Mouse (Mus musculus) ES-E14 (cell line): ENCODE measurements around the gene Cdca7l. TPM values are rescaled to one million over a fixed set of nuclear protein-coding genes. Genes with fewer than 3 reads are reported as not detected.

ENCODE experiments used
- DNase-seq: peaks from one replicate; pipeline ENCODE4 v3.0.0-alpha.2; 2013; ENCODE audit warnings: low read depth, low spot score
- H3K27ac ChIP-seq: 2 replicates; pipeline ENCODE4 v1.5.1; 2012; ENCODE audit warnings: low read depth, mild to moderate bottlenecking, low read length, moderate library complexity, mixed read lengths; ENCODE audit not compliant: poor library complexity, insufficient read depth, severe bottlenecking
- H3K36me3 ChIP-seq: 2 replicates; pipeline ENCODE4 v1.6.1; 2012; ENCODE audit warnings: mild to moderate bottlenecking, low read length, moderate library complexity, mixed read lengths; ENCODE audit not compliant: control insufficient read depth, poor library complexity, insufficient read depth, severe bottlenecking
- H3K4me1 ChIP-seq, 2 experiments: fragments of 150-350 bp in 1 of 2; sonication (generic) in 1 of 2; 2 replicates each; pipeline ENCODE4 v1.6.1; 2012; ENCODE audit warnings: low read length in 2 of 2, mild to moderate bottlenecking in 1 of 2, mixed read lengths in 1 of 2; ENCODE audit not compliant: control insufficient read depth in 2 of 2, insufficient read depth in 2 of 2, poor library complexity in 1 of 2
- H3K4me3 ChIP-seq, 2 experiments: fragments of 150-350 bp in 1 of 2; sonication (generic) in 1 of 2; 2 replicates each; pipeline ENCODE4 v1.5.1; 2012; ENCODE audit warnings: low read length in 2 of 2, low read depth in 1 of 2, mild to moderate bottlenecking in 1 of 2, mixed read lengths in 1 of 2; ENCODE audit not compliant: insufficient read depth in 1 of 2, poor library complexity in 1 of 2, severe bottlenecking in 1 of 2
- H3K9ac ChIP-seq: 2 replicates; pipeline ENCODE4 v1.6.1; 2012; ENCODE audit warnings: low read depth, mild to moderate bottlenecking, low read length, mixed read lengths; ENCODE audit not compliant: poor library complexity, insufficient read depth, severe bottlenecking
- H3K9me3 ChIP-seq: fragments of 150-350 bp; sonication (generic); 2 replicates; pipeline ENCODE4 v1.6.1; 2012; ENCODE audit warnings: low read depth, mild to moderate bottlenecking, low read length; ENCODE audit not compliant: control insufficient read depth, insufficient read depth
- CHD2 ChIP-seq: IDR thresholded peaks from 2 replicates; pipeline ENCODE4 v1.6.1; 2014; ENCODE audit warnings: mild to moderate bottlenecking, low read depth, low read length, inconsistent platforms
- HCFC1 ChIP-seq: IDR thresholded peaks from 2 replicates; pipeline ENCODE4 v1.6.1; 2012; ENCODE audit warnings: low read length, inconsistent platforms, borderline replicate concordance; ENCODE audit not compliant: insufficient read depth
- MAFK ChIP-seq: IDR thresholded peaks from 2 replicates; pipeline ENCODE4 v1.6.1; 2014; ENCODE audit warnings: mild to moderate bottlenecking, low read depth, low read length, inconsistent platforms; ENCODE audit not compliant: insufficient read depth
- ZC3H11A ChIP-seq: IDR thresholded peaks from 2 replicates; pipeline ENCODE4 v1.6.1; 2012; ENCODE audit warnings: low read depth, mild to moderate bottlenecking, inconsistent platforms, low read length, borderline replicate concordance
- ZNF384 ChIP-seq: IDR thresholded peaks from 2 replicates; pipeline ENCODE4 v1.6.1; 2012; ENCODE audit warnings: low read depth, low read length, inconsistent platforms
- in situ Hi-C, 2 experiments: fragments of 600-800 bp; cut with MboI; formaldehyde crosslinking; loops; one replicate each; pipeline ENCODE4 v1.15.1; 2025; ENCODE audit warnings: low sequenced_read_pairs in 2 of 2, inconsistent platforms in 1 of 2; ENCODE audit not compliant: unreplicated experiment in 2 of 2
- total RNA-seq: library from RNA; depleted of rRNA; stranded (reverse); fragments of 300-350 nt; gene quantifications from 2 replicates; pipeline ENCODE4 v1.2.3, GENCODE M21; 2012

Gene Cdca7l
- total RNA-seq, 1 experiment, result 20.5 TPM

GRCm38 (mm10) chr12:117860840-117861239, 56.8 kb downstream of the Cdca7l start:
- Histone ChIP-seq H3K9me3 (no peaks in the 10 kb centered on the region), H3K4me1 (no peaks in the 10 kb centered on the region), H3K9ac (no peak overlapping the region), H3K4me3 (no peak overlapping the region), H3K27ac (no peak overlapping the region), H3K36me3 (no peaks in the 10 kb centered on the region)
- no peak for DNase-seq
- in situ Hi-C loops, result no loop called here
- no peak for TF ChIP-seq ZNF384
- no peak for TF ChIP-seq ZC3H11A
- TF ChIP-seq MAFK, result no peak
- no peak for TF ChIP-seq HCFC1
- no peak for TF ChIP-seq CHD2

- Histone ChIP-seq H3K36me3 (no peaks in the 10 kb centered on the region), H3K27ac (no peak overlapping the region), H3K4me3 (no peak overlapping the region), H3K9ac (no peak overlapping the region), H3K4me1 (no peaks in the 10 kb centered on the region), H3K9me3 (no peaks in the 10 kb centered on the region)
- TF ChIP-seq MAFK (no peak), CHD2 (no peak), ZNF384 (no peak)
- in situ Hi-C loops, result no loop called here
- no peak for DNase-seq
Measured at GRCm38 (mm10) chr12:117861249-117861648, 57.2 kb downstream of the Cdca7l start.

- in situ Hi-C loops, result no loop called here
Measured at GRCm38 (mm10) chr12:117862655-117863054, 58.6 kb downstream of the Cdca7l start.

DNA sequence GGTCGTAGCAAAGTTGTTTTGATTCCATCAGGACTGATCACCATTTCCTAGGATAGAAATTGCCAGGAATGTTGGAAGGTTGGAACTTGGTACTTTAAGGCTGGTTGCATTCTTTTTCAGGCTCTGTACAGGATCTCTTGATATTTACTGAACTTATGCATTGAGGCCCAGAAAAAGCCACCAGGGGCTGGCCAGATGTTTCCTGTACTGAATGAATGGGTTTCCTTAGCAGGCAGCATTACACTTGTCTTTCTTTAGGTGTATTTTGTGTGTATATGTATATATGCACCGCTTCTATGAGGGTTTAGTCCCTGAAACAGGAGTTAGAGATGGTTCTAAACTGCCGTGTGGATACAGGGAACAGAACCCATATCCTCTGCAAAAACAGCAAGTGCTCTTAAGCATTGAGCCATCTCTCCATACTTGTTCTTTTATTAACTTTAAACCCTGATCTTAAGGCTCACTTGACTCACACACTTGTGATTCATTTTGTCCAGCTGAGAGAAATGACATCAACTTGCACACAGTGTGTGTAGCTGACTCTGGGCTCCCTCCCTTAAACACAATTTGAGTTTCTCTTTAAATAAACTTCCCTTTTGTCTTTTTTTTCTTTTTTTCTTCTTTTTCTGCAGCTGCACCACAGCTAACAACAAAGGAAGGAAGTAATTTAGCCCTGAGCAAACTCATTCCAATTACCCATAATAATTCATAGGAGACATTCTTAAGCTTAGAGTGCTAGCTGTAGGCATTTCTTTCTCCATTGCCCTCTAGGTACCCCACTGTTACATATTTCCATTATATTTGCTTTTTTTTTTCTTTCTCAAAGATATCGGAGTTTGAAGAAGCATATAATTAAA, 63.8 kb downstream of the Cdca7l start:
- TF ChIP-seq ZC3H11A, result no peak
- TF ChIP-seq CHD2, result no peak
- TF ChIP-seq ZNF384, result no peak
- no peak for TF ChIP-seq HCFC1
- TF ChIP-seq MAFK, result no peak
- H3K36me3 ChIP-seq, result peaks cover 18% of the 10 kb centered on the region
- H3K9me3 ChIP-seq, result no peaks in the 10 kb centered on the region
- H3K4me1 ChIP-seq, result no peaks in the 10 kb centered on the region
- in situ Hi-C loops, result no loop called here
- H3K4me3 ChIP-seq, result no peak overlapping the region
- H3K9ac ChIP-seq, result no peak overlapping the region
- H3K27ac ChIP-seq, result no peak overlapping the region
- no peak for DNase-seq

More at GRCm38 (mm10) chr12:117862655-117863054, 58.6 kb downstream of the Cdca7l start:
- no peak for DNase-seq
- H3K36me3 ChIP-seq, result peaks cover 8% of the 10 kb centered on the region; the same call in 1 of the 2 replicates
- H3K27ac ChIP-seq, result no peak overlapping the region
- no peaks in the 10 kb centered on the region for H3K9me3 ChIP-seq
- no peak overlapping the region for H3K4me3 ChIP-seq
- no peak for TF ChIP-seq ZNF384
- no peak for TF ChIP-seq MAFK
- no peak for TF ChIP-seq ZC3H11A
- TF ChIP-seq HCFC1, result no peak
- no peak for TF ChIP-seq CHD2
- H3K4me1 ChIP-seq, result no peaks in the 10 kb centered on the region
- no peak overlapping the region for H3K9ac ChIP-seq

GRCm38 (mm10) chr12:117872265-117872664, 68.2 kb downstream of the Cdca7l start:
- no peak overlapping the region for H3K4me3 ChIP-seq
- DNase-seq, result no peak
- H3K27ac ChIP-seq, result no peak overlapping the region
- in situ Hi-C loops, result no loop called here
- H3K4me1 ChIP-seq, result peaks cover 0 to 2% of the 10 kb centered on the region in 2 experiments; a peak in 1 of 4 replicates
- H3K9me3 ChIP-seq, result no peaks in the 10 kb centered on the region
- no peak for TF ChIP-seq HCFC1
- no peak for TF ChIP-seq MAFK
- H3K9ac ChIP-seq, result no peak overlapping the region
- peaks cover 35% of the 10 kb centered on the region for H3K36me3 ChIP-seq
